Mouse (Mus musculus) lung, postnatal 0 days (tissue): ENCODE results near the gene Klk1b22.

Experiments
- CTCF ChIP-seq: IDR thresholded peaks from 2 replicates; pipeline ENCODE4 v1.5.1; 2016; ENCODE audit warnings: antibody characterized with exemption, mild to moderate bottlenecking
- EP300 ChIP-seq: IDR thresholded peaks from 2 replicates; pipeline ENCODE4 v1.6.1; 2016; ENCODE audit warnings: antibody characterized with exemption, mild to moderate bottlenecking, control low read depth

DNA sequence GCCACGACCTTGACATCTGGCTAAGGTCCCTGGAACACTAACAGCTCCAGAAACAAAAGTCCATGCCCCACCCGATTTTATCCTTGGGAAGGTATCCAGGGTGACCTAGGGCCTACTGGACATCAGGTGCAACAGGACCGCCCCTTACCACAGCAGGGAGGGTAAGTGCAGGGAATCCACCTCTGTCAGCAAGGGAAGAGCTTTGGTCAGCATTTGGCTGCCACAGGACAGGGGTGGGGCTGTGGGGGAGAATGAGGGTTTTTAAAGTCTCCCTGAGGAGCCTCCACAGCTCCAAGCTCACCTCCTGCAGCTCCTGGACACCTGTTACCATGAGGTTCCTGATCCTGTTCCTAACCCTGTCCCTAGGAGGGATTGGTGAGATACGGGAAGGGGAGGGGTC is at the start of gene Klk1b22:
- no peak for TF ChIP-seq EP300
- no peak for TF ChIP-seq CTCF
